In the genomic region with DNA sequence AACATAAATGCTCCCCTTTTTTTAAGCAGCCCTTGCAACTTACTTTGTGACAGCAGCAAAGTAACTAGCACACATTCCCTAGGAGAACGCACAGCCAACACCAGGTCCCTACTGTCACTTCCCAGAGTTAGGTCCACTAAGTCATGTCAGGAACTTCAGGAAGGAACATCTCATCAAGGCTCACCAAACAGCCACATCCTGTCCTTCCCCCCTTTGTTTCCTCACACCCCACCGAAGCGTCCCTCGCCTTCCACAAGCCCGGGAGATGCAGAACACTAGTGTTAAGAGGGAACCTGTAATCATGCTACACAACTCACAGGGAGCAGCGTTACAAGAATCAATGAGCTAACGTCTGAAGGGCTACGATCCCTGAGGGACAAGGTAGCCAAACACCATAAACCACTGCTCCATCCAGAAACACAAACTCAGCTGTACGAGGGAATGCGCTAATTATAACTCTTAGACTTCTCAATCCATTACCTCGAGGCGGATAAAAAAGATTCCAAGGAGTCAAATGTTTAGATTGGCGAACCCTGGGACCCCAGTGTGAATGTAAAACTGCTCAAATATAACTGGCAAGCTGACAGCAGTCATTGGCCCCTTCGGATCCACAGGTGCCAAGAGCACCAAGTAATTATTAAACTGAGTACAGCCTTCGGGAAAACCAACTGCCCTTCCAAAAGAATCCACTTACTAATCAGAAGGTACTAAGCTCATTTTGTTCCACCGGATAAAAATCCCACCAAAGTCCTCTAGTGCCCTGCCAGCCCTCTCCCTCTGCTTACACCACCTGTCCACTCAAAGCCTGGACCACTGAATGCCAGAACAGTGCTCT, we compare ENCODE assay signal across 11 mouse cellular contexts. TPM values are rescaled to one million over a fixed set of nuclear protein-coding genes. Genes with fewer than 3 reads are reported as not detected.
DNase-seq lines count a peak whose midpoint lies in the region; ATAC-seq and TF ChIP-seq lines count a peak whose summit lies in the region.
"Had no signal": no experiment of that assay in that cellular context is flagged by ENCODE, and none has a peak within 500 bp of the region (broad histone marks: within the 10 kb centered on the region; RNA-seq: fewer than 3 reads in every experiment).

No protein-coding gene starts in this region.

- intact Hi-C loops in left cerebral cortex, adult 2 months (cut with DNase I), result no loop called here

- no peak overlapping the region for H3K4me3 ChIP-seq in limb, embryonic 12.5 days (replicated peaks)
- H3K4me3 ChIP-seq in limb, embryonic 10.5 days, result no peak overlapping the region
- H3K4me3 ChIP-seq in heart, embryonic 14.5 days (ENCODE audit: control insufficient read depth in 1 of 2, insufficient read depth in 1 of 2, low read depth in 1 of 2, low read length in 2 of 2), result no peak overlapping the region
- no peak overlapping the region for H3K4me3 ChIP-seq in left cerebral cortex, adult 2 months
- H3K4me3 ChIP-seq: embryonic facial prominence, embryonic 13.5 days; forebrain, embryonic 12.5 days had no signal

- H3K9me3 ChIP-seq in limb, embryonic 12.5 days, result no peaks in the 10 kb centered on the region
- no peaks in the 10 kb centered on the region for H3K9me3 ChIP-seq in limb, embryonic 10.5 days (replicated peaks)
- no peaks in the 10 kb centered on the region for H3K9me3 ChIP-seq in heart, embryonic 14.5 days (ENCODE audit: control insufficient read depth, low read length)
- H3K9me3 ChIP-seq: embryonic facial prominence, embryonic 13.5 days; forebrain, embryonic 12.5 days had no signal

- peak overlapping the region; percentile 25 for H3K4me2 ChIP-seq in limb, embryonic 12.5 days
- no peak overlapping the region for H3K4me2 ChIP-seq in heart, embryonic 14.5 days (ENCODE audit: low read length)
- H3K4me2 ChIP-seq: embryonic facial prominence, embryonic 13.5 days; forebrain, embryonic 12.5 days had no signal

- peaks cover under 1% of the 10 kb centered on the region; the same call in 1 of the 2 replicates for H3K36me3 ChIP-seq in limb, embryonic 12.5 days
- peaks cover 25% of the 10 kb centered on the region for H3K36me3 ChIP-seq in limb, embryonic 10.5 days
- no peaks in the 10 kb centered on the region for H3K36me3 ChIP-seq in heart, embryonic 14.5 days (ENCODE audit: control insufficient read depth, insufficient read depth, low read length)
- H3K36me3 ChIP-seq: embryonic facial prominence, embryonic 13.5 days; forebrain, embryonic 12.5 days had no signal

- WGBS in limb, embryonic 12.5 days, result 58% methylated on average over 16 of the region's 16 CpGs
- 87% methylated on average over 16 of the region's 16 CpGs for WGBS in limb, embryonic 10.5 days
- 53% methylated on average over 16 of the region's 16 CpGs for WGBS in heart, embryonic 14.5 days

- H3K27ac ChIP-seq in limb, embryonic 12.5 days, result peak overlapping the region; percentile 70
- no peak overlapping the region for H3K27ac ChIP-seq in limb, embryonic 10.5 days
- peak overlapping the region; percentile 24 to 30; a peak in 2 of 4 replicates for H3K27ac ChIP-seq in heart, embryonic 14.5 days (replicated peaks in 1 of 2; ENCODE audit: control insufficient read depth in 1 of 2, insufficient read depth in 1 of 2, low read depth in 2 of 2, low read length in 2 of 2)
- H3K27ac ChIP-seq in left cerebral cortex, adult 2 months, result no peak overlapping the region
- H3K27ac ChIP-seq: embryonic facial prominence, embryonic 13.5 days; forebrain, embryonic 12.5 days had no signal

- no peak for TF ChIP-seq CTCF in left cerebral cortex, adult 2 months (IDR thresholded peaks at IDR 0.05)

- no peak overlapping the region for H3K9ac ChIP-seq in limb, embryonic 12.5 days (replicated peaks)
- H3K9ac ChIP-seq in heart, embryonic 14.5 days (ENCODE audit: low read length), result no peak overlapping the region
- H3K9ac ChIP-seq: embryonic facial prominence, embryonic 13.5 days; forebrain, embryonic 12.5 days had no signal

- peak; percentile 71; the same call in 1 of the 2 replicates for ATAC-seq in limb, embryonic 12.5 days (ENCODE audit: insufficient number of reproducible peaks, insufficient read depth, low FRiP score, low TSS enrichment, low read depth)
- ATAC-seq in heart, embryonic 14.5 days (ENCODE audit: insufficient number of reproducible peaks, insufficient read depth, low FRiP score, low read depth), result no peak

- DNase-seq in limb, embryonic 10.5 days (ENCODE audit: low spot score), result no peak
- peak; percentile 42 for DNase-seq in kidney, postnatal 14 days
- peak; percentile 57 for DNase-seq in lung, postnatal 36 days
- no peak for DNase-seq in ovary, postnatal 14 days (ENCODE audit: low spot score)
- no peak for DNase-seq in left cerebral cortex, adult 2 months (ENCODE audit: extremely low spot score in 1 of 2, low spot score in 2 of 2)
- DNase-seq: cerebellum, postnatal 10 days; thymus, postnatal 14 days had no signal

- no peaks in the 10 kb centered on the region for H3K27me3 ChIP-seq in limb, embryonic 12.5 days
- H3K27me3 ChIP-seq in limb, embryonic 10.5 days (ENCODE audit: low read depth, poor library complexity, severe bottlenecking), result no peaks in the 10 kb centered on the region
- H3K27me3 ChIP-seq in heart, embryonic 14.5 days (ENCODE audit: control insufficient read depth, insufficient read depth, low read length), result no peaks in the 10 kb centered on the region
- H3K27me3 ChIP-seq: embryonic facial prominence, embryonic 13.5 days; forebrain, embryonic 12.5 days had no signal

- H3K4me1 ChIP-seq in limb, embryonic 12.5 days (replicated peaks), result peaks cover 73% of the 10 kb centered on the region
- peaks cover 53% of the 10 kb centered on the region for H3K4me1 ChIP-seq in limb, embryonic 10.5 days
- H3K4me1 ChIP-seq in heart, embryonic 14.5 days (ENCODE audit: control insufficient read depth in 2 of 2, insufficient read depth in 2 of 2, low read length in 2 of 2), result peaks cover 14 to 37% of the 10 kb centered on the region in 2 experiments

RNA-seq across cellular contexts. Expression of gene Myo1b, which starts 22.1 kb away (rescaled TPM):
- polyA plus RNA-seq in limb, embryonic 12.5 days (2016; fragmentation: Nextera tagmentation; extraction: Ambion mirVana), result 114 and 142 TPM in 2 replicates
- 103 and 115 TPM in 2 replicates for polyA plus RNA-seq in limb, embryonic 10.5 days (2016; fragmentation: Nextera tagmentation; extraction: Ambion mirVana)
- 39.5 and 40.8 TPM in 2 replicates for polyA plus RNA-seq in heart, embryonic 14.5 days (2014; fragmentation: Nextera tagmentation; extraction: Ambion mirVana)
- total RNA-seq in left cerebral cortex, adult 2 months (2021), result 10 to 100 TPM; 35.6 to 37.0 TPM

Comparison
In these comparisons a context has a peak if more than half of its experiments do, and no peak if none do; other contexts are left out.
1. H3K27ac ChIP-seq: peak in limb, embryonic 12.5 days (single experiment) and heart, embryonic 14.5 days (2 of 2); none in limb, embryonic 10.5 days (single experiment) and left cerebral cortex, adult 2 months (single experiment).
2. DNase-seq: peak in kidney, postnatal 14 days (single experiment) and lung, postnatal 36 days (single experiment); none in limb, embryonic 10.5 days (single experiment), ovary, postnatal 14 days (single experiment) and left cerebral cortex, adult 2 months (0 of 2).